Mouse (Mus musculus): ENCODE measurements around the gene Adgrg3. TPM values are rescaled to one million over a fixed set of nuclear protein-coding genes. Genes with fewer than 3 reads are reported as not detected.
"Not testable (repeated sequence)": the region's sequence is repeated elsewhere in the genome, so short reads cannot be mapped to it uniquely, and the experiment has no call there.

The Adgrg3 gene
- total RNA-seq, 2 experiments from 2014 or later, result 0.18 to 0.34 TPM

GRCm38 (mm10) chr8:95017969-95018635 lies 610 bp downstream of the Adgrg3 start:
- TF ChIP-seq CTCF (conservative IDR thresholded peaks at IDR 0.05), result no peak
- Histone ChIP-seq H3K4me3 (no peak overlapping the region), H3K27ac (no peak overlapping the region)
- no peak for DNase-seq (ENCODE audit: low spot score in 2 of 2)

DNA sequence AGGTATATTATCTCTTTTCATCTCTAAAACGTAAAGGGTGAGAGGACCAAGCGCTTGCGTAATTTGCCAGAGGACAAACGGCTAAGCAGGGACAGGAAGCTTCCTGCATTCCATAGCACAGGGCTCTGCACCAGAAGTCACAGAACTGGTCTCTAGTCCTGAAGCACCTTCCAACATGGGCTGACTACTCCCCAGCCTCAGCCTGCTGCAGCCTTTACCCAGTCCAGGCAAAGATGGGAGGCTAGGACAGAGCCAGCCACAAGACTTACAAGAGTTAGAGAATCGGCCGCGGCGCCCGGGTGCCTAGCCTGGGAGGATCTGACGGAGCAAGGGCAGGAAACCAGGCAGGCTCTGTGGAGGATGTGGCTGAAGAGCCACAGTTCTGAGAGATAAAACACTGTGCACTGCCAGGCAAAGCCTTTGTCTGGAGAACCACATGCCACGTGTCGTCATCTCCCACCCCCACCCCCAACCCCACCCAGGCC lies 2.8 kb downstream of the Adgrg3 start:
- no peak overlapping the region for H3K4me3 ChIP-seq
- no peak overlapping the region for H3K27ac ChIP-seq
- no peak for DNase-seq (ENCODE audit: low spot score in 2 of 2)
- no peak for TF ChIP-seq CTCF (conservative IDR thresholded peaks at IDR 0.05)

GRCm38 (mm10) chr8:95020821-95021220 lies 3.3 kb downstream of the Adgrg3 start:
- TF ChIP-seq CTCF (conservative IDR thresholded peaks at IDR 0.05), result no peak
- no peak overlapping the region for H3K27ac ChIP-seq
- H3K4me3 ChIP-seq, result no peak overlapping the region
- no peak for DNase-seq (ENCODE audit: low spot score in 2 of 2)

GRCm38 (mm10) chr8:95023201-95023600 lies 5.7 kb downstream of the Adgrg3 start:
- H3K27ac ChIP-seq, result no peak overlapping the region
- DNase-seq (ENCODE audit: low spot score in 2 of 2), result no peak
- no peak overlapping the region for H3K4me3 ChIP-seq
- TF ChIP-seq CTCF (conservative IDR thresholded peaks at IDR 0.05), result no peak

- TF ChIP-seq CTCF (conservative IDR thresholded peaks at IDR 0.05), result no peak
- H3K27ac ChIP-seq, result no peak overlapping the region
- no peak overlapping the region for H3K4me3 ChIP-seq
- DNase-seq (ENCODE audit: low spot score in 2 of 2), result no peak
These were observed 6.9 kb downstream of the Adgrg3 start for GRCm38 (mm10) chr8:95024387-95024786.

DNA sequence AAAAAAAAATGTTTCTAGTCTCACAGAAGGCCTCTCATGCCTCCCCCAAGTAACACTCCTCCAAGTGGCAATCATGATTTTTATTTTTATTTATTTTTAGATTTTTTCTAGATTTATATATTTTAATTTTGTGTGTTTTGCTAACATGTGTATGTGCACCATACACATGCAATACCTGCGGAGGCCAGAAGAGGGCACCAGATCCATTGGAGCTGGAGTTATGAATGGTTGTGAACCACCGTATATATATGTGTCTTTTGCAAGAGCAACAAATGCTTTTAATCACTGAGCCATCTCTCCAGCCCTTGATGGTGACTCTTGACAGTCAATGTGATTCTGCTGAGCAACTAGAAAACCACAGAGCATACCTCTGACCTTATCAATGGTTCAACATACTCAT lies 7.9 kb downstream of the Adgrg3 start:
- TF ChIP-seq CTCF (conservative IDR thresholded peaks at IDR 0.05), result peak; percentile 71
- H3K27ac ChIP-seq, result no peak overlapping the region
- DNase-seq (ENCODE audit: low spot score in 2 of 2), result no peak
- no peak overlapping the region for H3K4me3 ChIP-seq

DNA sequence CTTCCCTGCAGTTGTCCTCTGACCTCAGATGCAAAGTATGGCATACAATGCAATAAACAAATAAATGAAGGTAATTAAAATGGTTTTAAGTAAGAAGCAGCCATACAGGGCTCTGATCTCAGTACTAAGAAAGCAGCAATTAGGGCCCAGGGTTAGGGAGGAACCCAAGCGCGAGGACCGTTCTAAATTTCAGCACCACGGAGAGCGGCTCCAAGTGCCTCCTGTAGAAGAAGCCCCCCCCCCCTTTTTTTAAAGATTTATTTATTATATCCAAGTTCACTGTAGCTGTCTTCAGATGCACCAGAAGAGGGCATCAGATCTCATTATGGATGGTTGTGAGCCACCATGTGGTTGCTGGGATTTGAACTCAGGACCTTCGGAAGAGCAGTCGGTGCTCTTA lies 10.9 kb downstream of the Adgrg3 start:
- DNase-seq (ENCODE audit: low spot score in 2 of 2); H3K4me3 ChIP-seq; H3K27ac ChIP-seq: not testable (repeated sequence)

DNA sequence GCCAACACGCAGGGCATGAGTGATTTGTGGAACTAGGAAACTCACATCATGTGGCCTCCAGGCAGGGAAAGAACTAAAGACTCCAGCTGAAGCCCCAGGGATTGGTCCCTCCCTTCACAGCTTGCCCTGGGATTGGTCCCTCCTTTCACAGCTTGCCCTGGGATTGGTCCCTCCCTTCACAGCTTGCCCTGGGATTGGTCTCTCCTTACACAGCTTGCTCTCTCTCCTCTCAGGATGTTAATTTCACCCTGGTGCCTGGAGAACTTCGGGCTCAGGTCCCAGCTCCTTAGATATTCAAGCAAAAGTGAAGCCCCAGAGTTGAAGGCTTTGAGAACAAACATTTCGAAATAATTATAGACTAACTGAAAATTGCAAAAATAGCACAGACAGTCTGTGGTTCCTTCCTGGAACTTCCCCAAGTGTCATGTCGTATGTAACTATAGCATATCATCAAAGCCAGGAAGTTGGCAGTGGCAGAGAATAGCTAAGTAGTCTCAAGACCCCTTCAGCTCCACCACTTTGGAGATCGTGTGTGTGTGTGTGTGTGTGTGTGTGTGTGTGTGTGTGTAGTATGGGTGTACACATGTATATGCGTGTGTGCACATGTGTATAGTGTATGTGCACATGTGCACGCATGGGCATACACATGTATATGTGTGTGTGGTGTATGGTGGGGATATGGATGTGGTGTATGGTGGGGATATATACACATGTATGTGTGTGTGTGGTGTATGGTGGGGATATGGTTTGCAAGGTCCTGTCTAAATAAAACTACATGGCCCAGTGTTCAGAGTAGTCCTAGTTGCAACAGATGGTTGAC lies 19.8 kb downstream of the Adgrg3 start:
- Histone ChIP-seq H3K4me3 (no peak overlapping the region), H3K27ac (no peak overlapping the region)
- peak; percentile 46 for DNase-seq (ENCODE audit: low spot score in 2 of 2)
- no peak for TF ChIP-seq CTCF (conservative IDR thresholded peaks at IDR 0.05)

DNA sequence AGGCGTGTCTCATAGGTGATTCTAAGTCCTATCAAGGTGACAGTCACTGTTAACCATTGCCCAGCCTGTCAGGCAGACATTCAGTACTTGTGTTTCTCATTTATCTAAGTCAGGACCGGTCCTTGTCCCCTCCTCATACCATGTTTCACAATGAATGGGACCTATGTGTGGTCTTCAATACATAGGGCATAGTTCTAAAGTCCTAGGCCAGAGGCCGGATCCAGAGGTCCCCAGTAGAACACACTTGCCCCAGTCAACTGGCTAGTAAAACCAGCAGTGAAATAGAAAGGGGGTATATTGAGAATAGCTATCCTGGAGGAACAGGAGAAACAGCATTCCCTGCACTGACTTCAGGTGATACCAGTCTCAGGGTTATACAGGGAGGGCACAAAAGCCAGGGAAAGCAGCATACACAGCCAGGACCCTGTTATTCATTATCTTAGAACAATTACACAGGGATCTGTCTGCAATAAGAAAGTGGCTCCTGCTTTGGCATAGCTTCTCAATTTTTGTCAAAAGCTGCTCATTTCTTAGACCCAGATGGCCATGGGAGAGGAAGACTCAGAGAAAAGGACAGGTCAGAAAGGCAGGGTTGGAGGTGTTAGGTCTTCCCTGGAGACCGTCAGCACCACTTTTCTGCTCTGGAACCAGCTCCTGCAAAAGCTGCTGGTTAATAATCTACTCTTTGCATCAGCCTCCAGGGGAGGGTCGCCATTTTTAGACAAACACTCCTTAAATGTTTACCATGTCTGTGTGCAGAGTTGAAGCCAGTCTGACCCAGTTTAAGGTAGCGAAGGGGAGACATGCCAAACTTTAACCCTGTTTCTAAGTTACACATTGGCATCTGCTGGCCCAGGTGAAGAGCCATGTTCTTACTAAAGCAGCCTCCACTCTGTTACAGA lies 24.6 kb downstream of the Adgrg3 start:
- DNase-seq (ENCODE audit: low spot score in 2 of 2), result no peak
- Histone ChIP-seq H3K27ac (no peak overlapping the region), H3K4me3 (no peak overlapping the region)
- no peak for TF ChIP-seq CTCF (conservative IDR thresholded peaks at IDR 0.05)

- H3K4me3 ChIP-seq, result no peak overlapping the region
- TF ChIP-seq CTCF (conservative IDR thresholded peaks at IDR 0.05), result no peak
- no peak overlapping the region for H3K27ac ChIP-seq
- no peak for DNase-seq (ENCODE audit: low spot score in 2 of 2)
These were observed 27.3 kb downstream of the Adgrg3 start for GRCm38 (mm10) chr8:95044811-95045210.

DNA sequence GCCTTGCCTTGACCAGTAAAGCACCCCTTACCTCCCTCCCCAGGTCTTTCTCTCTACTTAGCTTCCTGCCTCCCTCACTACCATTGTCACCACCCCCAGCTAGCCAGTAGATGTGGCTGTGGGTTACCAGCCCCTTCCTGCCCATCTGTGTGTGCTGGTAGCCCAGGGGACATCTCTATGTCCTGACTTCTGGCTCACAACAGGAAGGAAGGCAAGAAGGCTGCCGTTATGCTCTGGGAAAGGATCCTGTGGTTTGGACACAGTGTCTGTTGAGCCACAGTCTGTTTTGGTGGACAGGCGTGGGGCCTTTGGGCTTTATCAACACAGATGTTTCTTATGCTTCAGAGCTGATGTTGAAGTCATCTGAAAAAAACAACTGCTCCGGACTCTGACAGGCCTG lies 29.5 kb downstream of the Adgrg3 start:
- H3K27ac ChIP-seq, result no peak overlapping the region
- H3K4me3 ChIP-seq, result no peak overlapping the region
- no peak for DNase-seq (ENCODE audit: low spot score in 2 of 2)
- TF ChIP-seq CTCF (conservative IDR thresholded peaks at IDR 0.05), result no peak

GRCm38 (mm10) chr8:95047884-95048680 lies 30.6 kb downstream of the Adgrg3 start:
- no peak overlapping the region for H3K27ac ChIP-seq
- H3K4me3 ChIP-seq, result no peak overlapping the region
- TF ChIP-seq CTCF (conservative IDR thresholded peaks at IDR 0.05), result no peak
- no peak for DNase-seq (ENCODE audit: low spot score in 2 of 2)

Measured in layer of hippocampus, adult 2 months (tissue).